Mouse (Mus musculus): ENCODE results near the gene P3h4.

- TF ChIP-seq CTCF (IDR thresholded peaks at IDR 0.05; ENCODE audit: low read depth) (no peak), EP300 (IDR thresholded peaks at IDR 0.05; ENCODE audit: low read depth) (no peak)
Observed at GRCm38 (mm10) chr11:100403445-100404134, 11.0 kb downstream of the P3h4 start.

Measured in liver, embryonic 14.5 days (tissue).